Mouse (Mus musculus) megakaryocyte progenitor cell, adult 5-6 weeks (primary cell): ENCODE measurements around the gene Rragc. TPM values are rescaled to one million over a fixed set of nuclear protein-coding genes. Genes with fewer than 3 reads are reported as not detected.

ENCODE experiments used
- ATAC-seq: replicated peaks from 2 replicates; pipeline ENCODE4 v1.8.0; 2016; ENCODE audit warnings: mild to moderate bottlenecking, moderate TSS enrichment, inconsistent platforms; ENCODE audit not compliant: poor library complexity
- total RNA-seq, 2 experiments: library from RNA; stranded (forward) in 1 of 2; stranded (reverse) in 1 of 2; fragments of 157-497, 149-512 nt in 1 of 2; fragments of 200-1000 nt in 1 of 2; gene quantifications; 2 replicates each; pipeline versions ENCODE4 v1.2.3 to v1.2.4; 2015 to 2017

Rragc gene
- total RNA-seq (2015), result 33.7 and 42.3 TPM in 2 replicates
- 35.7 and 37.0 TPM in 2 replicates for total RNA-seq (2017)

DNA sequence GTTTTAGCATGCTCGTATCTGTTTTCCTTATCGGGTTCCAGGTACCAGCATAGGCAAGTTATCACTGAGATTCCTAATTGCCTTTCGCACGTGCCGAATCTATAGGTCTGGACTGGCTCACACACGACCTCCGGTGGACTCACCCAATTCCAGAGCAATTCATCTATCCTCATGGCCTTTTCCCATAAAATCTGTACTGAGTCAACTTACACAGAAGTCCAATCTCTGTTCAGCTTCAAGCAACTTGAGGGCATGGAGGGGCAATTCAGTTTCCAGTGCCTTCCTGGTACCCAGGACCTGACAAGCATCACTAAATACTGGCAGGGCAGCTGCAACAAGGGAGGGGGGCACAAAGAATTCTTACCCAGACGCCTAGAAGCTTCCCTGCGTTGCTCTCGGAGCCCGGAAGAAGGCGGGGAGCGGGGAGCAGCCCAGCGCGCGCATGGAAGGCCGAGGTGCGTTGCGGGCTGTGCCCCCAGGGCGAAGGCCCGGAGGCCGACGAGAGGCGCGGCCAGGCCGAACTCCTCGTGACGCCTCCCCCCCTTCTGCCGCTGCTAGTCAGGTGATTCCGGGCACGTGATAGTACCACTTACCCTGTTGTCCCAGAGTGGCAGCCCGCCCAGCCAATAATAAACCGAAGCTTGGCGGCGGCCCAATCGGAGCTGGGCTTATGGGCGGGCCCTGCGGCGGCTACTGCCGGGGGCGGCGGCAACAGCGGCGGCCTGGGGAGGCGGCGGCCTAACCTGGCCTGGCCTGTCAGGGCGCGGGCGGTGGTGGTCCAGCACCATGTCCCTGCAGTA is at the start of gene Rragc:
Rragc (plus strand) TSS at position 699 of the 800 bp plus-strand sequence.
- peak; percentile 93 for ATAC-seq

DNA sequence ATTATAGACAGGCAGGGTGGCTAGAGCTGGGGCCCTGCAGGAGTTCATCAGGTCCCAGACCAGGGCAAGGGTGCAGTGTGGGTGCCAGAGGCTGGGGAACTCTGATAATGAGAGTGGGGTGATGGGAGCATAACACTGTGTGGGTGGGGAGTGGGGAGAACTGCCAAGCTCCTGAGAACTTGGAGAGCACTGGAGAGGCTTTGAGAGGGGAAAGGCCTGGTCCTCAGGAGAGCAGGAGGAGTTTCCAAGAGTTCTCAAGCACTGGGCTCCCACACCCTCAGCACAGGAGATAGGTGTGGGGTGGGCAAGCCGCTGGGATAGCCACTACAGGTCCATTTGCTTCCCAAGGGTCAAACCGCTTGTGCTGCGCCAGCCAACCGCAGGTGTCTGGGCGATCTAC is 23.5 kb upstream of the Rragc start:
- no peak for ATAC-seq

- ATAC-seq, result no peak
Measured at GRCm38 (mm10) chr4:123894295-123894694, 23.0 kb upstream of the Rragc start.

DNA sequence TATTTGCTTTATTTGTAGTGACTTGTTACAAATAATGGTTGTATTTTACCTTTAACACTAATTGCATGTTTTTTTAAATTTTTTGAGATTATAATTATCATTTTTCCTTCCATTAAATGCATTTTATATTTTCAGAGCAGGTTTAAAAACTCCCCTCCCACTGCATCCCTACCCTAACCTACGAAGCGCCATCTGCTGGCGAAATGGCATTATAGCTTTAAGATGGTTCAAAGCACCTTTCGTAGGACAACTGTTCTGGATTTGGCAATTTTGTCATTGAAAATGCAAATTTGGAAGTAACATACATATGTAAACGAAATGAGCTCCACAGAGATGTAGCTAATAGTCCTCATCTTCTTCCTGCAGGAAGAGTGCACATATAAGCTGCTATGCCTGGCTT is 18.6 kb upstream of the Rragc start:
- ATAC-seq, result peak; percentile 75

DNA sequence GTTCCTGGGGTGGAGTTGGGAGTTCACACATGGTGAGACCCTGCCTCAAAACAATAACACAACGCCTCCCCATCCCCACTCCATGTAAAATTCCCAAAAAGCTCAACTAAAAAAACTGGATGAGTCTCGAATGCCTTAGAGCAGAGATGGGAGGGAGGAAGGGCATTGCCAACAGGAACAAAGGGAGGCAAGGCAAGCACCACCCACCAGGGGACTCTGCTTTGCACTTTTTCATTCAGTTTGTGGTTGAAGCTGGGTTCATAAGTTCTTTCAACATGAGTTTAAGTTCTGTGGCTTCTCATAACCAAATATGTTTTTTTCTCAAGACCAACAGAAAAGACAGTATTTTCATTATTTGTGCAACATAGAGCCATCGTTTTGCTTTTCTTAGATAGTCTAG is 13.8 kb upstream of the Rragc start:
- no peak for ATAC-seq

DNA sequence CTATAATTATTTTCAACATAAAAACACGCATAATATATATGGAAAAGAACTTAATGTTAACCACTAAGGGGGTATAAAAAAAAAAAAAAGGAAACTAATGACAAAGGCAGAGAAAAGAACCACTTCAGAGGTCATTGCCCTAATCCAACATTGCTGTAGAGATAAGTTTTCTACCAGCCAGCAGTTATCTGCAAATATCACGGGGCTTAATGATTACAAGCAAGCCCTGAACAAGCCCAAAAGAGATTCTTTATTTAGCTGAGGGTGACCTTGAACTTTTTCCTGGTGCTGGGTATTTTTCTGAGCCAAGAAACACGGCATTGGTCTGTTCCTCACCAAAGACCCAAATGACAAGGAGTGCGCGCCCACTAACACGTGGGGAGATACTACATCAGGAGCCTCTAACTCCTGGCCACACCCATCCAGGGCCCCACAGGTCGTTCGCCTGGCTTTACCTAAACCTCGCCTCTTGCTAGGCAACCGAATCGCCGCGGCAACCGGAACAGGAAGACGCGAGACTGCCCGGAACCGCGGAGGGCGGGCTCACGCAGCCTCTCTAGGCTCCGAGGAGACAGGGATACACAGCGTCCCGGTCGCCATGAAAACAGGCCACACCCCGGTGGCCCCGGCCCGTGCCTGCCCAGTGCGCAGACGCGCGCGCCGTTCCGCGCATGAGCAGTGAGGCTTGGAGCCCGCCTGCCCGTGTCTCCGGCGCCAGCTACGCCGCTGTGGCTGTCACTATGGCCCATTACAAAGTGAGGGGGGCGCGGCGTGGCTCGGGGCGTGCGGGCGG is 12.7 kb upstream of the Rragc start, which contains the start of gene Mycbp:
Mycbp (plus strand) TSS at position 500 of the 793 bp plus-strand sequence.
- ATAC-seq, result peak; percentile 96

GRCm38 (mm10) chr4:123905126-123905668 is 12.0 kb upstream of the Rragc start:
- peak; percentile 6; the same call in 1 of the 2 replicates for ATAC-seq

DNA sequence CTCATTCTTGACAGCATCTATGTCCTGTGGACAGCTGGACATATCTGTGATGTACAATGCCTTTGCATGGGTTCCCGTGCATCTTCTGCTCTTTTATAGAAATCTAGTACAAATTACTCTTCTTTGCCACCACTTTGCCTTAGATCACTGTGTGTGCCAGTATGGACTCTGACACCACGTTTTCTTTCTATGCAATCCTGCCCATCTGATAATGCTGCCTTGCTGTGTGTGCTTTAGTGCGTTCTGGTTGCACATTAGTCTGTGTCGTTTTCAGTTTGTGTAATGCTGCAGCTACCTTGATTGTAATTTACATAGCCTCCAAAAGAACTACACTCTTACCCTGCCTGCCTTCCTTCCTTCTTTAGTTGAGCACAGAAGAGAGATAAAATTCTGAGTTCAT is 5.7 kb upstream of the Rragc start:
- ATAC-seq, result no peak

DNA sequence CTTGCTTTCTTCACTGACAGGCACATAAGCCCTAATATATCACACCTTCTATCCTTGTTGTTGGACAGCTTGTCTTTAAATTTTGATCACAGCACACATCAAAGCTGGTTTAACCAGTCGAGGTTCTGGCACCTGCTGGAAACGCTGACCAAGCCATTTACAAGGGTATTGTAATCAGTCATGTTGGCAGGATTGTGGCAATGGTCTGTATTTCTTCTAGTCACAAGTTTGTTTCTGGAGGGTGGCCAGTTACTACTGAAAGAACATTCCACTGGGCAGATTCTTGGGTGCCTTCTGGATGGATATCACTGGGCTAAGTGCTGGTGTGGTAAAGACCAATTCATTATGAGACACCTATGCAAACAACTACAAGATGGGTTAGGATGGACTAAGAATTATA is 4.8 kb upstream of the Rragc start:
- no peak for ATAC-seq

GRCm38 (mm10) chr4:123917548-123918140 is 398 bp downstream of the Rragc start, which contains the start of gene 4930535I16Rik:
Gene 4930535I16Rik (minus strand): TSS chr4:123918022.
- peak; percentile 33 for ATAC-seq

GRCm38 (mm10) chr4:123918851-123919250 is 1.6 kb downstream of the Rragc start:
- no peak for ATAC-seq

- no peak for ATAC-seq
Measured at GRCm38 (mm10) chr4:123921055-123921565, 3.9 kb downstream of the Rragc start.

DNA sequence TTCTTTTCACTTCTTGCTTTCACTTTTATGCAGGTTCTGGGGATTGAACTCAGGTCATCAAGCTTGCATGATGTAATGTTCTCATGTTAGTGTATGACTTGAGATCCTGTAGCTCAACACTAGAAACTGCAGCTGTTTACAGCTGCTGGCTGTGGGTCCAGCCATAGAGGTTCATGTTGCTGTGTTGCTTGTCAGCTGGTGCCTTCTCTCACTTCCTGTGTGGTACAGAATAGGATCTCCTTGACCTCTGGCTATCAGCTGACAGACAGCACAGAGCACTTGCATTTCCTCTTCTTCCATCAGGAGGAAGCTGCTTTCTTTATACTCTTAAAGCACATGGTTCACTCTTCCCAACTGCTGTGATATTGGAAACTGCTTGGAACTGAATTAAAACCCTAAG is 10.7 kb downstream of the Rragc start:
- peak; percentile 99 for ATAC-seq

DNA sequence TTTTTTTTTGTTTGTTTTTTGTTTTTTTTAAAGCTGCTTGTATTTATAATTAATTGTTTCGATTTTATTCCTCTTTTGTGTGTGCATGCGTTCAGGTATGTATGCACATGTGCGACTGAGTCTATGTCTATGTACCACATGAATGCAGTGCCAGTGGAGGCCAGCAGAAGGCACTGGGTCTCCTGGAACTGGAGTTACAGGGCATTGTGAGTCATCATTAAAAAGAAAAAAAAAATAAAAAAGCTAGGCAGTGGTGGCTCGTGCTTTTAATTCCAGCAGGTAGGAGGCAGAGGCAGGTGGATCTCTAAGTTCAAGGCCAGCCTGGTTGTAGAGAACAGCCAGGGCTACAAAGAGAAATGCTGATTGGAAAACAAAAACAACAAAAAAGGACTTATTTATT is 12.7 kb downstream of the Rragc start:
- no peak for ATAC-seq

DNA sequence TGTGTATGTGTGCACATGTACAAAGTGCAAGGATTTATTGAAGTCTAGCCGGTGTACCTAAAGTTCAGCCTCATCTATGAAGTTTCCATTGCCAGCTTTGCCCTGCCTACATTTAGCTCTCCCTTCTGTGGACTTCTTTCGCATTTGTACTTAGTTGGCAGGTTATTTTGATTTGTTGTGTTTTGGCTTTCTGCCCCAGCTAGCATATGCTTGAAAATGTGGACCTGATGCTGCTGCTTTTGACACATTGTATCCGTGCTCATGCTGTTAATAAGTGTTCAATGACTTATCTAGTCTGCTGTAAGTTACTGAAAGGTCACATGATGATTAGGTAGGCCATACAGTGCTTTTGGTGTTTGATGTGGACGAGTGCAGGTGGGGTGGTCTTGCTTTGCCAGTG is 17.1 kb downstream of the Rragc start:
- ATAC-seq, result no peak

GRCm38 (mm10) chr4:123936059-123936458 is 18.8 kb downstream of the Rragc start:
- ATAC-seq, result no peak

GRCm38 (mm10) chr4:123939838-123940237 is 22.6 kb downstream of the Rragc start:
- peak; percentile 69 for ATAC-seq

DNA sequence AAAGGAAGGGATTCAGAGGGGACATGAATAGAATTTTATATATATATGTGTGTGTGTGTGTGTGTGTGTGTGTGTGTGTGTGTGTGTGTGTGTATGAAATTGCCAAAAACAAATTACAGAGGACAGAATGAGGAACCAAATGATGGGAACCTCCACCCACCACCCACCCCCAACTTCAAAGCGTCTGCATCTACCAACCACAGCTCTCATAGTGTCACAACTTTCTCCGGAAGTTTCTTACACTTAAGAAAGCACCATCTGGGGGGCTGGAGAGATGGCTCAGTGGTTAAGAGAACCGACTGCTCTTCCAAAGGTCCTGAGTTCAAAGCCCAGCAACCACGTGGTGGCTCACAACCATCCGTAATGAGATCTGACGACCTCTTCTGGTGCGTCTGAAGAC is 23.6 kb downstream of the Rragc start:
- peak; percentile 91 for ATAC-seq

GRCm38 (mm10) chr4:123946701-123947100 is 29.5 kb downstream of the Rragc start:
- no peak for ATAC-seq

DNA sequence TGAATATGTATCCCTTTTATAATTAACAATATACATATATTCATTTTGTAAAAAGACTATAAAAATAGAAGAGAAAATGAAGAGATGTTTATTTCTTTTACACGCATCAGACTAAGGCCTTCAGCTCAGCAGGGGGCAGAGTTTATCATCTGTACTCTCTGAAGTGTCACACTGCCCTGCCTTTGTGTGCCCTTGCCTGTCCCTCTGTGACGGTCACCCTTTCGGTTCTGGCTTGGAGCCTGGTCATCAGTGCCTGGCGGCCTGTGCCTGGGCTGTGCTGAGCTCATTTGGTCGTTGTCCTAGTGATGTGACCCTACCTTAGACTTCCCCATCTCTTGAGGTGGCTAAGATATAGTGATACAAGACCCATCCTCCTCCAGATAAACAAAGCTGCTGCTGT is 29.9 kb downstream of the Rragc start:
- no peak for ATAC-seq

DNA sequence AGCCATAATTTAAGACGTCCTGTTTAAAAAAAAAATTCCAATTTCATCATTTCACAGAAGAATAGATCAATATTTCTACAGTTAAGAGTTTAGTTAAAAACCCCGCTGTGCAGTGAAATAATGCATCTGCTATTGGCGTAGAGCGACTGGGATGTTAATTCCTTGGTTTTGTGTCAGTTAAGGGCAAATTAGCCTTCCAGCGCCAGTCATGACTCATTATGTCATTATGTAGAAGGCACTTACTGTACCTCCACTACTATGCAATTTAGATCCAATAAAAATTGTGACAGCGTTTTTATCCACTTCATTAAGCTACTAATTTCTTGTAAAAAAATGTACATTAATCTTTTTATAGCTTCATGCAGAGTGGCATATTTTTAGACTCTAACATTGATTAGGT is 31.7 kb downstream of the Rragc start:
- ATAC-seq, result no peak
